Mouse (Mus musculus): ENCODE results near the gene Mbnl2. TPM values are rescaled to one million over a fixed set of nuclear protein-coding genes. Genes with fewer than 3 reads are reported as not detected.

Mbnl2 gene
- polyA plus RNA-seq, 1 experiment = 110 TPM

- Histone ChIP-seq H3K4me3 (ENCODE audit: insufficient read depth, low read length) (no peak overlapping the region), H3K27ac (ENCODE audit: insufficient read depth, low read depth, low read length) (no peak overlapping the region), H3K4me1 (ENCODE audit: control insufficient read depth, insufficient read depth, low read length) (peaks cover 41% of the 10 kb centered on the region)
- TF ChIP-seq POLR2A (IDR thresholded peaks at IDR 0.05; ENCODE audit: borderline replicate concordance, low read depth, low read length) (no peak), CTCF (IDR thresholded peaks at IDR 0.05; ENCODE audit: low read depth, low read length) (no peak)
These were observed 43.7 kb downstream of the Mbnl2 start for GRCm38 (mm10) chr14:120318974-120319731.

DNA sequence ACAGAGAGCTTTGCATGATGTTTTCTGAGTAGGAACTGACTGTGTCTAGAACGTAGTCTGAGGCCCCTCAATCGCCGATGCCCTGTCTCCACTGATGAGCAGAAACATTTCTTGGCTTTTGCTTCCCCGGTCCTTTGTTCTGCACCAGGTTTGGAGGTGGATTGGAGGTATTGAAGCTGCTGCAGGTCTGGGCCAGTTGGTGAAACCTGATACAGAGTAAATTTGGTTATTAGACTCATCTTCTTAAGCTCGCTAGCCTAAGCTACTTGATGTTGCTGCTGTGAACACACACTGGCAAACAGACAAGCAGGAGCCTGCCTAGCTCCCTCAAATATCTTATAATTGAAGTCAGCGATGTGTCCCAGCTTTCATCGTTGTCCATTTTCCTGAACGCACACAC lies 46.6 kb downstream of the Mbnl2 start:
- peaks cover 65% of the 10 kb centered on the region for H3K4me1 ChIP-seq (ENCODE audit: control insufficient read depth, insufficient read depth, low read length)
- H3K4me3 ChIP-seq (ENCODE audit: insufficient read depth, low read length) = no peak overlapping the region
- H3K27ac ChIP-seq (ENCODE audit: insufficient read depth, low read depth, low read length) = no peak overlapping the region
- TF ChIP-seq CTCF (IDR thresholded peaks at IDR 0.05; ENCODE audit: low read depth, low read length) = no peak
- TF ChIP-seq POLR2A (IDR thresholded peaks at IDR 0.05; ENCODE audit: borderline replicate concordance, low read depth, low read length) = no peak

DNA sequence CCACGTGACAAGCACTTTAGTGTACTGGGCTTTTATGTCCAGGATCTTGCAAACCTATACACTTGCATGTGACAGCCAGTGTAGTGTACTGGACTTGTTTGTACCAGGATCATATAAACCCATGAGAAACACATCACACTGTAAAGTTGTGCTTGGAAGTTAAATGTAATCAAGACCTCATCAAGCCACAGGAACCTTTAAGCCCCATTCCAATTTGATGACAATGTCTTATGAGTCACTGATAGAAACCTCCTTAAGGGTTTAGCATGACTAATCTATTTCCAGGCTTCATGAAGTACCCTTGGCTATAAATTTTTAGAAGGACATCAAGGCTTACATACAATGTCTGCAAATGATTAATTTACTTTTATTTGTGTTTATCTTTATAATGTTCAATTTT lies 47.6 kb downstream of the Mbnl2 start:
- Histone ChIP-seq H3K4me1 (ENCODE audit: control insufficient read depth, insufficient read depth, low read length) (peaks cover 71% of the 10 kb centered on the region), H3K4me3 (ENCODE audit: insufficient read depth, low read length) (no peak overlapping the region), H3K27ac (ENCODE audit: insufficient read depth, low read depth, low read length) (no peak overlapping the region)
- no peak for TF ChIP-seq CTCF (IDR thresholded peaks at IDR 0.05; ENCODE audit: low read depth, low read length)
- no peak for TF ChIP-seq POLR2A (IDR thresholded peaks at IDR 0.05; ENCODE audit: borderline replicate concordance, low read depth, low read length)

DNA sequence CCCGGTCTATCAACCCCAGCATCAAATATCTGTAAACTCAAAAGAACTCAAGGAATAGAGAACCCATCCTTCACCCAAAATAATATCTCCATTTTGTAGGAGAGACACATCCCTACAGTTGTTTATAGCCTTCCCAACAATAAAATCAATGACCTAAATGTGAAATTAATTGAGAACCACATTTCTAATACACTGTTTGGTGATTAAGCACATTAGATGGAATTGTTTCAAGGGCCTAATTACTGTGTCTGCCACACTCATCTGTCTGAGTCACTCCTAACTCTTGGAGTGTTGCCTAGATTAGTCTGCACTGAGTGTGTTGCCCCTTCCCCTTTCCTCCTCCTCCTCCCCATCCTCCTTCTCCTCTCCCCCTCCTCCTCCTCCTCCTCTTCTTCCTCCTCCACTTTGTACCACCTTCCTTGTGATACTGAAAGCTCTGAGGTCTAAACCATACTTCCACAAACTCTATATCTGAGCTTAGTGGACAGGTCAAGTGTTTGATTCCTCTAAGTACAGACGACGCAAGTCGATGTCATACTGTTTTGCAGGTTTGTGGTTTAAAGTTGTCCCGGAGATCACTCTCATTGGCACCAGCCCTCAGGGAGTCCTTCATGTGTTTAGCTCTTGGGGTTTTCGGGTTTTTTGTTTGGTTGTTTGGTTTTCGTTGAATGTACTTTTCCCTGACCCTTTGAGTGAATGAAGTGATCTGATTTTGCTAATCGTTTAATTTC lies 48.8 kb downstream of the Mbnl2 start:
- Histone ChIP-seq H3K4me3 (ENCODE audit: insufficient read depth, low read length) (no peak overlapping the region), H3K27ac (ENCODE audit: insufficient read depth, low read depth, low read length) (peak overlapping the region; percentile 68; the same call in 1 of the 2 replicates), H3K4me1 (ENCODE audit: control insufficient read depth, insufficient read depth, low read length) (peaks cover 64% of the 10 kb centered on the region)
- TF ChIP-seq CTCF (IDR thresholded peaks at IDR 0.05; ENCODE audit: low read depth, low read length) (no peak), POLR2A (IDR thresholded peaks at IDR 0.05; ENCODE audit: borderline replicate concordance, low read depth, low read length) (no peak)

- Histone ChIP-seq H3K27ac (ENCODE audit: insufficient read depth, low read depth, low read length) (peak overlapping the region; percentile 68), H3K4me3 (ENCODE audit: insufficient read depth, low read length) (peak overlapping the region; percentile 32), H3K4me1 (ENCODE audit: control insufficient read depth, insufficient read depth, low read length) (peaks cover 59% of the 10 kb centered on the region)
- TF ChIP-seq POLR2A (IDR thresholded peaks at IDR 0.05; ENCODE audit: borderline replicate concordance, low read depth, low read length) = no peak
- no peak for TF ChIP-seq CTCF (IDR thresholded peaks at IDR 0.05; ENCODE audit: low read depth, low read length)
These were observed 49.5 kb downstream of the Mbnl2 start for GRCm38 (mm10) chr14:120324883-120325480.

GRCm38 (mm10) chr14:120325673-120326072 lies 50.2 kb downstream of the Mbnl2 start:
- TF ChIP-seq CTCF (IDR thresholded peaks at IDR 0.05; ENCODE audit: low read depth, low read length) (no peak), POLR2A (IDR thresholded peaks at IDR 0.05; ENCODE audit: borderline replicate concordance, low read depth, low read length) (no peak)
- Histone ChIP-seq H3K4me1 (ENCODE audit: control insufficient read depth, insufficient read depth, low read length) (peaks cover 63% of the 10 kb centered on the region), H3K4me3 (ENCODE audit: insufficient read depth, low read length) (peak overlapping the region; percentile 31), H3K27ac (ENCODE audit: insufficient read depth, low read depth, low read length) (peak overlapping the region; percentile 68)

GRCm38 (mm10) chr14:120330454-120330853 lies 55.0 kb downstream of the Mbnl2 start:
- Histone ChIP-seq H3K4me3 (ENCODE audit: insufficient read depth, low read length) (no peak overlapping the region), H3K4me1 (ENCODE audit: control insufficient read depth, insufficient read depth, low read length) (peaks cover 35% of the 10 kb centered on the region), H3K27ac (ENCODE audit: insufficient read depth, low read depth, low read length) (no peak overlapping the region)
- TF ChIP-seq CTCF (IDR thresholded peaks at IDR 0.05; ENCODE audit: low read depth, low read length) (no peak), POLR2A (IDR thresholded peaks at IDR 0.05; ENCODE audit: borderline replicate concordance, low read depth, low read length) (no peak)

DNA sequence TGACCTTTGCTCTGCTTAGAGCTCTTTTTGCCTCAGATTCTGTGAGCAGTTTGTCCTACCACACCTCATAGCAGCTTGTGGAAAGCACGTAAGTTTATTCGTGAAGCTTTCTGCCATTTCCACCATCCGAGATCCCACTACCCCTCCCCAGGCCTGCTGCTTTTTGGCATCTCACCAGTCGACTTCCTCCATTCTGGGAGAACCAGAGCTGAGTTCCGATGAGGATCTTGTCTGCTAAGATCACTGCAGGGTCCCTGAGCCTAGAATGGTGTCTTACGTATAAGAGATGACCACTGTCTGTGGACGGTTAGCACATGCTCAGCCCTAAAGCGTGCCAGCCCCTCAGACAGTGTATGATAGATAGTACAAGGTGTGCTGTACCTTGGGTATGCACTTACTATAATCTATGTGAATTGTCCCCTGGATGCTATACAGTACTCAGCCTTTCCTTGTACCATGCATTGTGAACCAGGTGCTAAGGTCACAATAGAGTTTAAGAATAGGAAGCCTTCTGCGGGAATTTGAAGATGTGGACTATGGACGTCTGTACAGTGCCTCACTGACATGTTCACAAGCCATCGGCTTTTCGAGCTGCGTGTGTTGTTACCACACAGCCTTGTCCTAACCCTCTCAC lies 55.5 kb downstream of the Mbnl2 start:
- peaks cover 32% of the 10 kb centered on the region for H3K4me1 ChIP-seq (ENCODE audit: control insufficient read depth, insufficient read depth, low read length)
- no peak overlapping the region for H3K27ac ChIP-seq (ENCODE audit: insufficient read depth, low read depth, low read length)
- no peak for TF ChIP-seq CTCF (IDR thresholded peaks at IDR 0.05; ENCODE audit: low read depth, low read length)
- no peak for TF ChIP-seq POLR2A (IDR thresholded peaks at IDR 0.05; ENCODE audit: borderline replicate concordance, low read depth, low read length)
- H3K4me3 ChIP-seq (ENCODE audit: insufficient read depth, low read length) = no peak overlapping the region

DNA sequence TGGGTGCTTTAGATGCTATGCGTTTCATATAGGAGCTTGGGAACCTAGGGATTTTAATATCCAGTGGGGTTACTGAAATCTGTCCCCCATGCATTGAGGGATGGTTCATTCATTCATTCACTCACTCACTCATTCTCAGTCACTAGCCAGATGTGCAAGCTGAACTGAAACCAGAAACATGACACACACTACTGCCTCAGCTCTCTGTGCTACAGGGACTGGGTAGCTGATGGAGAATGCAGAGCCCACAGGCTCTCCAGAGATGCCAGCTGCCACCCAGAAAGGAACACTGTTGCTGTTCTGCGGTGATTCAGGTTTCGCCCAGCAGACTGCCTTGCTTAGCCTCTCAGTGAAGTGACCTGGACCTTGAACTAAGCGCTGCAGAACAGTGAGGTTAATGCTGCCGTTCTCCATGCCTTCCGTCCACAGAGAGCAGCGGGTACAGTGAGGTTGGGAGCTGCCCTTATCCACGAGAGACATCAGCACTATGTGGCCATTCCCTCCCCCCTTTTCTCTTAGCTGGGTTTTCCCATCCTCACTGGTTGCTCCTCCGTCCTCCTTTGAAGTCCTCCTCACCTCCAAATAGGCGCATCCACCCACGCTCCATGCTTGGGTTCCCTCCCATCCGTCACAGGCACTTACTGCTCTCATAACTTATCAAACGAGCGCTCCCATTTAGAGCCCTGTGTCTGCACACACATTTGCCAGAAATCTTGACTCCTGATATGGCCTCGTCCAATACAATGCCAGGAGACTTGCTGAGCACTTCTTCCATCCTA lies 58.2 kb downstream of the Mbnl2 start:
- H3K4me3 ChIP-seq (ENCODE audit: insufficient read depth, low read length) = no peak overlapping the region
- H3K4me1 ChIP-seq (ENCODE audit: control insufficient read depth, insufficient read depth, low read length) = peaks cover 22% of the 10 kb centered on the region
- no peak overlapping the region for H3K27ac ChIP-seq (ENCODE audit: insufficient read depth, low read depth, low read length)
- TF ChIP-seq POLR2A (IDR thresholded peaks at IDR 0.05; ENCODE audit: borderline replicate concordance, low read depth, low read length) (no peak), CTCF (IDR thresholded peaks at IDR 0.05; ENCODE audit: low read depth, low read length) (no peak)
